ENCODE assay signal across 24 mouse cellular contexts in the genomic region with DNA sequence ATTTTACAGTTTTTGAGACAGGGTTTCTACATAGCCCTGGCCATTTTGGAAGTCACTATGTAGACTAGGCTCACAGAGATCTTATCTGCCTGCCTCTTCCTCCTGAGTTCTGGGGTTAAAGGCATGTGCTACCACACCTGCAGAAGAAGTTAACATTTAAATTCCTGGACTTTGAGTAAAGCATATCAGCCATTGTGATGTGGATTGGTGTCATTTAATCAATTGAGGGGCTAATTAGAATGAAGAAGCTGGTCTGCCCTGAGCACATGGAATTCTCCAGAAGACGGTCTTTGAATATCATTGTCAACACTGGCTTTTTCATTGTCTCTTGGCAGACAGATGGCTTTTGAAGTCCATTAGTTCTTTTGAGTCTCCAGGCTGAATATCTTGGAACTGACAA. TPM values are rescaled to one million over a fixed set of nuclear protein-coding genes. Genes with fewer than 3 reads are reported as not detected.
"Had no signal": no experiment of that assay in that cellular context is flagged by ENCODE, and none has a peak within 500 bp of the region (broad histone marks: within the 10 kb centered on the region; RNA-seq: fewer than 3 reads in every experiment).

No protein-coding gene starts in this region.

- H3K4me1 ChIP-seq: heart, embryonic 10.5 days; heart, embryonic 12.5 days; hindbrain, embryonic 13.5 days; hindbrain, embryonic 15.5 days; kidney, embryonic 15.5 days; limb, embryonic 10.5 days; limb, embryonic 12.5 days; liver, embryonic 13.5 days; liver, embryonic 15.5 days had no signal

- H3K27me3 ChIP-seq: heart, embryonic 12.5 days; hindbrain, embryonic 13.5 days; hindbrain, embryonic 15.5 days; kidney, embryonic 15.5 days; limb, embryonic 12.5 days; liver, embryonic 13.5 days; liver, embryonic 15.5 days had no signal

- H3K9ac ChIP-seq: heart, embryonic 12.5 days; hindbrain, embryonic 13.5 days; hindbrain, embryonic 15.5 days; kidney, embryonic 15.5 days; limb, embryonic 12.5 days; liver, embryonic 13.5 days; liver, embryonic 15.5 days had no signal

- H3K9me3 ChIP-seq: heart, embryonic 10.5 days; hindbrain, embryonic 13.5 days; hindbrain, embryonic 15.5 days; kidney, embryonic 15.5 days; limb, embryonic 10.5 days; limb, embryonic 12.5 days; liver, embryonic 13.5 days; liver, embryonic 15.5 days had no signal

- H3K27ac ChIP-seq: heart, embryonic 10.5 days; hindbrain, embryonic 13.5 days; hindbrain, embryonic 15.5 days; hindbrain, postnatal 0 days; kidney, embryonic 15.5 days; kidney, postnatal 0 days; layer of hippocampus, adult 2 months; left cerebral cortex, adult 2 months; limb, embryonic 10.5 days; limb, embryonic 12.5 days; liver, embryonic 13.5 days; liver, embryonic 15.5 days had no signal

- H3K4me3 ChIP-seq: heart, embryonic 10.5 days; heart, embryonic 12.5 days; hindbrain, embryonic 13.5 days; hindbrain, embryonic 15.5 days; kidney, embryonic 15.5 days; layer of hippocampus, adult 2 months; left cerebral cortex, adult 2 months; limb, embryonic 10.5 days; limb, embryonic 12.5 days; liver, embryonic 13.5 days; liver, embryonic 15.5 days had no signal

- H3K36me3 ChIP-seq: heart, embryonic 10.5 days; heart, embryonic 12.5 days; hindbrain, embryonic 13.5 days; hindbrain, embryonic 15.5 days; kidney, embryonic 15.5 days; limb, embryonic 10.5 days; limb, embryonic 12.5 days; liver, embryonic 13.5 days; liver, embryonic 15.5 days had no signal

- DNase-seq: gastrocnemius, postnatal 14 days; gastrocnemius, postnatal 36 days; heart, adult 18-20 months; heart, postnatal 10 days; kidney, adult 11 months; kidney, adult 2 months; kidney, adult 9 months; kidney, postnatal 25 days; kidney, postnatal 4 days; liver; liver, embryonic 13.5 days had no signal

RNA-seq across cellular contexts. Expression of a gene that starts 25.2 kb away (rescaled TPM):
- total RNA-seq: gastrocnemius, adult 18-20 months; gastrocnemius, postnatal 14 days; gastrocnemius, postnatal 36 days had no signal
